Mouse (Mus musculus) layer of hippocampus, adult 6 months (tissue): Measurements from ENCODE around the gene Ccdc159. TPM values are rescaled to one million over a fixed set of nuclear protein-coding genes. Genes with fewer than 3 reads are reported as not detected.

ENCODE experiments used
- long read RNA-seq, 2 experiments: library from polyadenylated mRNA; unstranded; transcript quantifications; one replicate each; pipeline ENCODE4 v2.0.0; 2019 to 2020
- polyA plus RNA-seq: library from polyadenylated mRNA; unstranded; fragments of <200 nt; fragmentation: Nextera tagmentation; gene quantifications from 2 replicates; pipeline ENCODE4 v1.2.3, GENCODE M21; 2021

Ccdc159 gene
- 6.5 and 6.9 TPM in 2 replicates for polyA plus RNA-seq
- long read RNA-seq, experiment 1, partial matches to known transcripts, result 3 of 10 reads
- long read RNA-seq, experiment 1, other reads (novel, unspliced or antisense), result 4 of 10 reads
- long read RNA-seq, experiment 2, transcript Ccdc159-201 (13 exons, 1,531 nt), result major isoform, 8 of 24 reads
- long read RNA-seq, experiment 2, partial matches to known transcripts, result 7 of 24 reads
- long read RNA-seq, experiment 2, other reads (novel, unspliced or antisense), result 9 of 24 reads

GRCm38 (mm10) chr9:21927208-21927753 is at the start of gene Ccdc159, which contains the start of gene Tmem205:
Gene Ccdc159, plus strand, starts transcription at chr9:21927471.
Gene Tmem205, minus strand, starts transcription at chr9:21927556.

GRCm38 (mm10) chr9:21918035-21918592 is 9.2 kb upstream of the Ccdc159 start, which contains the start of gene Rab3d:
Gene Rab3d, minus strand, starts transcription at chr9:21918192.

GRCm38 (mm10) chr9:21936692-21937570 is 9.7 kb downstream of the Ccdc159 start, which contains the start of gene Plppr2:
Gene Plppr2, plus strand, starts transcription at chr9:21937033.

GRCm38 (mm10) chr9:21955570-21956281 is 28.5 kb downstream of the Ccdc159 start, which contains the start of gene Swsap1:
Gene Swsap1, plus strand, starts transcription at chr9:21955755.

GRCm38 (mm10) chr9:21963417-21963816 is 36.1 kb downstream of the Ccdc159 start, which contains the start of gene Epor:
Gene Epor, minus strand, starts transcription at chr9:21963506.

Other genes with a start within 250 kb of the Ccdc159 start
- gene Ldlr, start 204.0 kb upstream of the Ccdc159 start, polyA plus RNA-seq, result 3.0 and 4.8 TPM in 2 replicates
- 2.6 and 3.9 TPM in 2 replicates for gene Spc24, start 167.2 kb upstream of the Ccdc159 start, polyA plus RNA-seq
- gene Kank2, start 128.7 kb upstream of the Ccdc159 start, polyA plus RNA-seq, result 2.1 and 2.6 TPM in 2 replicates
- gene Angptl8, start 92.0 kb upstream of the Ccdc159 start, polyA plus RNA-seq, result not detected in 2 replicates
- gene Dock6, start 74.8 kb upstream of the Ccdc159 start, polyA plus RNA-seq, result 3.6 and 4.1 TPM in 2 replicates
- gene Rab3d, start 9.3 kb upstream of the Ccdc159 start, polyA plus RNA-seq, result 6.9 and 8.5 TPM in 2 replicates
- gene Tmem205, start 85 bp downstream of the Ccdc159 start, polyA plus RNA-seq, result 106 and 126 TPM in 2 replicates
- 169 and 201 TPM in 2 replicates for gene Plppr2, start 9.6 kb downstream of the Ccdc159 start, polyA plus RNA-seq
- 11.2 and 11.3 TPM in 2 replicates for gene Swsap1, start 28.3 kb downstream of the Ccdc159 start, polyA plus RNA-seq
- 11.1 and 11.4 TPM in 2 replicates for gene Epor, start 36.0 kb downstream of the Ccdc159 start, polyA plus RNA-seq
- gene Rgl3, start 62.0 kb downstream of the Ccdc159 start, polyA plus RNA-seq, result 0.82 and 1.1 TPM in 2 replicates
- gene Ccdc151, start 75.2 kb downstream of the Ccdc159 start, polyA plus RNA-seq, result 1.7 and 2.8 TPM in 2 replicates
- gene Prkcsh, start 75.3 kb downstream of the Ccdc159 start, polyA plus RNA-seq, result 26.1 and 29.7 TPM in 2 replicates
- gene Elavl3, start 124.6 kb downstream of the Ccdc159 start, polyA plus RNA-seq, result 19.5 and 21.7 TPM in 2 replicates
- not detected in 2 replicates for gene Gm49318, start 143.8 kb downstream of the Ccdc159 start, polyA plus RNA-seq
- gene Zfp653, start 143.9 kb downstream of the Ccdc159 start, polyA plus RNA-seq, result 4.0 and 4.4 TPM in 2 replicates
- gene Ecsit, start 158.0 kb downstream of the Ccdc159 start, polyA plus RNA-seq, result 59.3 and 59.4 TPM in 2 replicates
- gene Cnn1, start 171.7 kb downstream of the Ccdc159 start, polyA plus RNA-seq, result 0.40 and 0.72 TPM in 2 replicates
- 154 and 178 TPM in 2 replicates for gene Elof1, start 189.7 kb downstream of the Ccdc159 start, polyA plus RNA-seq
- gene Acp5, start 208.2 kb downstream of the Ccdc159 start, polyA plus RNA-seq, result 0.57 and 1.1 TPM in 2 replicates
- gene Pigyl, start 229.4 kb downstream of the Ccdc159 start, polyA plus RNA-seq, result 174 and 190 TPM in 2 replicates